Mouse (Mus musculus) hindbrain, embryonic 14.5 days (tissue): ENCODE measurements around the gene Defb43. TPM values are rescaled to one million over a fixed set of nuclear protein-coding genes. Genes with fewer than 3 reads are reported as not detected.

Source experiments
- ATAC-seq: fragments of 200-750 bp; cut with Nextera tagmentation; 2 replicates; pipeline ENCODE4 v1.8.0; 2017; ENCODE audit warnings: moderate number of reproducible peaks, mild to moderate bottlenecking, moderate TSS enrichment, moderate library complexity; ENCODE audit not compliant: low FRiP score
- DNase-seq: peaks from one replicate; pipeline ENCODE4 v3.0.0-alpha.2; 2015; ENCODE audit warnings: low spot score
- H3K27ac ChIP-seq: fragments of 300-500 bp; sonication (generic); 2 replicates; pipeline ENCODE4 v1.5.1; 2014; ENCODE audit warnings: mild to moderate bottlenecking, moderate library complexity
- H3K27me3 ChIP-seq: fragments of 300-500 bp; sonication (generic); 2 replicates; pipeline ENCODE4 v1.6.1; 2014; ENCODE audit warnings: mild to moderate bottlenecking, low read length, mixed read lengths; ENCODE audit not compliant: control insufficient read depth, insufficient read depth
- H3K36me3 ChIP-seq: fragments of 300-500 bp; sonication (generic); replicated peaks from 2 replicates; pipeline ENCODE4 v1.6.1; 2014; ENCODE audit not compliant: control insufficient read depth, insufficient read depth
- H3K4me1 ChIP-seq: fragments of 300-500 bp; sonication (generic); replicated peaks from 2 replicates; pipeline ENCODE4 v1.6.1; 2014; ENCODE audit warnings: antibody characterized with exemption, low read length, mixed read lengths; ENCODE audit not compliant: control insufficient read depth, insufficient read depth
- H3K4me2 ChIP-seq: fragments of 300-500 bp; sonication (generic); replicated peaks from 2 replicates; pipeline ENCODE4 v1.6.1; 2014; ENCODE audit warnings: mild to moderate bottlenecking, moderate library complexity
- H3K4me3 ChIP-seq: fragments of 300-500 bp; sonication (generic); replicated peaks from 2 replicates; pipeline ENCODE4 v1.5.1; 2014; ENCODE audit warnings: mild to moderate bottlenecking, low read length
- H3K9ac ChIP-seq: fragments of 300-500 bp; sonication (generic); 2 replicates; pipeline ENCODE4 v1.6.1; 2014
- H3K9me3 ChIP-seq: fragments of 300-500 bp; sonication (generic); 2 replicates; pipeline ENCODE4 v1.6.1; 2016; ENCODE audit warnings: low read length; ENCODE audit not compliant: control insufficient read depth
- WGBS: fragments of 180-500 bp; shearing (Covaris S2); extraction: QIAGEN DNeasy Blood & Tissue Kit; methylation state at CpG from one replicate; pipeline ENCODE4 v1.1.7; 2014; 5-methylcytosine and 5-hydroxymethylcytosine counted together
- polyA plus RNA-seq: library from polyadenylated mRNA; unstranded; fragments of >200 nt; fragmentation: Nextera tagmentation; extraction: Ambion mirVana; gene quantifications from 2 replicates; pipeline ENCODE4 v1.2.1, GENCODE M21; 2014

Defb43 gene
- polyA plus RNA-seq, 1 experiment from 2014 or later: not detected

GRCm38 (mm10) chr14:63054729-63055128, 43.2 kb downstream of the Defb43 start:
- ATAC-seq: peak; percentile 55; the same call in 1 of the 2 replicates

GRCm38 (mm10) chr14:63060361-63060760, 48.8 kb downstream of the Defb43 start:
- 85% methylated on average over 10 of the region's 10 CpGs for WGBS
- Histone ChIP-seq H3K4me3 (no peak overlapping the region), H3K4me1 (no peaks in the 10 kb centered on the region), H3K9me3 (0 out of 2 replicates have a peak, but pooled peaks cover 3% of the 10 kb centered on the region), H3K9ac (no peak overlapping the region), H3K36me3 (no peaks in the 10 kb centered on the region), H3K27me3 (no peaks in the 10 kb centered on the region), H3K27ac (no peak overlapping the region), H3K4me2 (no peak overlapping the region)
- no peak for DNase-seq
- ATAC-seq: no peak

More at GRCm38 (mm10) chr14:63054729-63055128, 43.2 kb downstream of the Defb43 start:
- no peak overlapping the region for H3K27ac ChIP-seq
- H3K4me1 ChIP-seq: no peaks in the 10 kb centered on the region
- no peaks in the 10 kb centered on the region for H3K27me3 ChIP-seq
- no peak overlapping the region for H3K9ac ChIP-seq
- 38% methylated on average over 6 of the region's 6 CpGs for WGBS
- no peaks in the 10 kb centered on the region for H3K9me3 ChIP-seq
- H3K4me3 ChIP-seq: no peak overlapping the region
- H3K36me3 ChIP-seq: no peaks in the 10 kb centered on the region
- H3K4me2 ChIP-seq: no peak overlapping the region
- peak; percentile 38 for DNase-seq

- 94% methylated on average over 2 of the region's 2 CpGs for WGBS
- Histone ChIP-seq H3K4me2 (no peak overlapping the region), H3K36me3 (no peaks in the 10 kb centered on the region), H3K9ac (no peak overlapping the region), H3K27ac (no peak overlapping the region), H3K9me3 (0 out of 2 replicates have a peak, but pooled peaks cover 3% of the 10 kb centered on the region), H3K27me3 (no peaks in the 10 kb centered on the region), H3K4me1 (no peaks in the 10 kb centered on the region), H3K4me3 (no peak overlapping the region)
- DNase-seq (no peak), ATAC-seq (no peak)
These were observed 50.6 kb downstream of the Defb43 start for GRCm38 (mm10) chr14:63062184-63062583.

- no peak overlapping the region for H3K27ac ChIP-seq
- H3K4me3 ChIP-seq: no peak overlapping the region
- H3K4me1 ChIP-seq: no peaks in the 10 kb centered on the region
- 0 out of 2 replicates have a peak, but pooled peaks cover 3% of the 10 kb centered on the region for H3K9me3 ChIP-seq
- no peaks in the 10 kb centered on the region for H3K36me3 ChIP-seq
- no peak for DNase-seq
- H3K4me2 ChIP-seq: no peak overlapping the region
- ATAC-seq: no peak
- no peaks in the 10 kb centered on the region for H3K27me3 ChIP-seq
- no peak overlapping the region for H3K9ac ChIP-seq
- WGBS: 74% methylated on average over 5 of the region's 5 CpGs
These were observed 53.8 kb downstream of the Defb43 start for GRCm38 (mm10) chr14:63065391-63065790.

- H3K9ac ChIP-seq: no peak overlapping the region
- ATAC-seq (no peak), DNase-seq (peak; percentile 95)
- WGBS: 35% methylated on average over 16 of the region's 16 CpGs
- H3K27ac ChIP-seq: no peak overlapping the region
- no peaks in the 10 kb centered on the region for H3K4me1 ChIP-seq
- H3K9me3 ChIP-seq: 0 out of 2 replicates have a peak, but pooled peaks cover 3% of the 10 kb centered on the region
- H3K4me3 ChIP-seq: no peak overlapping the region
- no peaks in the 10 kb centered on the region for H3K27me3 ChIP-seq
- H3K36me3 ChIP-seq: no peaks in the 10 kb centered on the region
- H3K4me2 ChIP-seq: peak overlapping the region; percentile 38
These were observed 55.2 kb downstream of the Defb43 start for GRCm38 (mm10) chr14:63066630-63067310.

Other genes with a start within 250 kb of the Defb43 start
- 11.0 and 12.0 TPM in 2 replicates for gene Wdfy2, start 174.1 kb upstream of the Defb43 start, polyA plus RNA-seq
- gene Defb48, start 27.3 kb upstream of the Defb43 start, polyA plus RNA-seq: not detected in 2 replicates
- gene Defb47, start 13.7 kb upstream of the Defb43 start, polyA plus RNA-seq: not detected in 2 replicates
- gene Defb42, start 35.2 kb downstream of the Defb43 start, polyA plus RNA-seq: 0.13 TPM in 1 of 2 replicates, not detected in the other
- not detected in 2 replicates for gene Defb30, start 38.2 kb downstream of the Defb43 start, polyA plus RNA-seq